Mouse (Mus musculus) neural tube, embryonic 15.5 days (tissue): ENCODE measurements around the gene Fkbp15. TPM values are rescaled to one million over a fixed set of nuclear protein-coding genes. Genes with fewer than 3 reads are reported as not detected.

Experiments used
- ATAC-seq: fragments of 200-750 bp; cut with Nextera tagmentation; 2 replicates; pipeline ENCODE4 v1.8.0; 2017; ENCODE audit warnings: mild to moderate bottlenecking, moderate TSS enrichment, moderate library complexity; ENCODE audit not compliant: low FRiP score
- H3K27ac ChIP-seq: fragments of 300-500 bp; sonication (generic); replicated peaks from 2 replicates; pipeline ENCODE4 v1.5.1; 2015; ENCODE audit warnings: mild to moderate bottlenecking, inconsistent platforms
- H3K27me3 ChIP-seq: fragments of 300-500 bp; sonication (generic); replicated peaks from 2 replicates; pipeline ENCODE4 v1.6.1; 2015; ENCODE audit warnings: inconsistent platforms
- H3K36me3 ChIP-seq: fragments of 300-500 bp; sonication (generic); 2 replicates; pipeline ENCODE4 v1.6.1; 2015; ENCODE audit warnings: inconsistent platforms
- H3K4me1 ChIP-seq: fragments of 300-500 bp; sonication (generic); 2 replicates; pipeline ENCODE4 v1.6.1; 2015; ENCODE audit warnings: inconsistent platforms
- H3K4me2 ChIP-seq: fragments of 300-500 bp; sonication (generic); 2 replicates; pipeline ENCODE4 v1.6.1; 2015; ENCODE audit warnings: inconsistent platforms, mild to moderate bottlenecking, moderate library complexity
- H3K4me3 ChIP-seq: fragments of 300-500 bp; sonication (generic); replicated peaks from 2 replicates; pipeline ENCODE4 v1.5.1; 2015; ENCODE audit warnings: mild to moderate bottlenecking, inconsistent platforms
- H3K9ac ChIP-seq: fragments of 300-500 bp; sonication (generic); replicated peaks from 2 replicates; pipeline ENCODE4 v1.6.1; 2015; ENCODE audit warnings: mild to moderate bottlenecking, inconsistent platforms
- H3K9me3 ChIP-seq: fragments of 300-500 bp; sonication (generic); replicated peaks from 2 replicates; pipeline ENCODE4 v1.6.1; 2016; ENCODE audit warnings: inconsistent platforms
- WGBS: fragments of 180-500 bp; shearing (Covaris S2); methylation state at CpG from one replicate; pipeline ENCODE4 v1.1.7; 2015; ENCODE audit warnings: mixed read lengths; 5-methylcytosine and 5-hydroxymethylcytosine counted together
- polyA plus RNA-seq: library from polyadenylated mRNA; unstranded; fragments of >200 nt; fragmentation: Nextera tagmentation; extraction: Ambion mirVana; gene quantifications from 2 replicates; pipeline ENCODE4 v1.2.1, GENCODE M21; 2015

Fkbp15 gene
- 22.6 and 24.2 TPM in 2 replicates for polyA plus RNA-seq

DNA sequence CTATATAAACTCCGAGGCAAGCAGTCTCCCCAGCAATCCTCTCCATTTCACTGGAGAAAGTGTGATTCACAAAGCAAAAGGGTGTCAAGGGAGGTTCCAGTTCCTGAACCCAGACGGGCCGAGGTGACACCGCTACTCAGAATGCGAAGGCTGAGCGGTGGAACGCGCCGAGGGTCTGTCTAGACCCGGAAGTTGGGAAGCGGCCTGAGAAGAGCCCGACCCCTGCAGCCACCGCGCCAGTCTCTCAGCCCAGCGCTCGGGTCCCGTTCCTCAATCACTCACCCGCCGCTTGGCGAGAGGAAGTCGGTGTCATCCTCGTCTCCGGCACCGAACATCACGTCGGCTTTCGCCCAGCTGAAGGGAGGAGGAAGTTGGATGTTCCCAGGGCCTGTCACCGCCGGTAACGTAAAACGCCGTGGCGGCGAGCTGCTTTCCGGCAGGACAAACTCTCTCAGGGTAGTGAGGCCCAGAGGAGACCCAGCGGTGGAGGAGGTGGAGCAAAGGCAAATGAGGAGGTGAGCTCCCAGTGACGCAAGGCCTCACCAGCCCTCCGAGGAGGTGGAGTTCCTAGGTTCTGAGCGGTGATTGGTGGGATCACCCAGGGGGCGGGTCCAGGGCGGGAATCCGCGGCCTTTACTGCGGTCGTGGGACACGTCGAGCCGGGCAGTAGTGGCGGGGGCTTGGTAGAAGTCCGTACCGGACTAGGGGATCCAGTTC lies at the start of gene Fkbp15, which contains the start of gene Slc31a1:
Fkbp15 (minus strand) TSS at position 461 of the 717 bp plus-strand sequence.
Slc31a1 (plus strand) TSS at position 640 of the 717 bp plus-strand sequence.
- Histone ChIP-seq H3K36me3 (0 out of 2 replicates have a peak, but pooled peaks cover 3% of the 10 kb centered on the region), H3K9me3 (no peaks in the 10 kb centered on the region), H3K4me2 (peak within 1 kb of the TSS; percentile 80), H3K27me3 (no peaks in the 10 kb centered on the region), H3K4me3 (peak within 1 kb of the TSS; percentile 89), H3K4me1 (peaks cover 31% of the 10 kb centered on the region), H3K9ac (peak within 1 kb of the TSS; percentile 84), H3K27ac (peak within 1 kb of the TSS; percentile 89)
- under 1% methylated on average over 51 of the region's 51 CpGs for WGBS
- peak; percentile 100 for ATAC-seq

DNA sequence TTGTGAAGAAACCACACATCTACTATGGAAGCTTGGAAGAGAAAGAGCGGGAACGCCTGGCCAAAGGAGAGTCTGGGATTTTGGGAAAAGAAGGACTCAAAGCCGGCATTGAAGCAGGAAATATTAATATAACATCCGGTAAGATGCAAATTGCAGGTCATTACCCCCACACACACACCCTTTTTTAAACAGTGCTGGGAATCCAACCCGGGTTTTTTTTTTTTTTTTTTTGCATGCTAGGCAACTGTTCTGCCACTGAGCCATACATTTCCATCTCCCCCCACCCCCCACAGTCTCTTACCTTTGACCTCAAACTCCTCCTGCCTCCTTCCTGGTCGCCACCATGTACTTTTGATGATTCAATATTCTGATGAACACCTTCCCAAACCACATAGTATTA lies 49.3 kb upstream of the Fkbp15 start:
- Histone ChIP-seq H3K27me3 (no peaks in the 10 kb centered on the region), H3K27ac (no peak overlapping the region), H3K36me3 (peaks cover 28% of the 10 kb centered on the region), H3K4me2 (peak overlapping the region; percentile 75), H3K4me3 (peak overlapping the region; percentile 85), H3K9me3 (no peaks in the 10 kb centered on the region), H3K9ac (peak overlapping the region; percentile 86), H3K4me1 (peaks cover 40% of the 10 kb centered on the region)
- ATAC-seq, result no peak
- 37% methylated on average over 6 of the region's 6 CpGs for WGBS

- Histone ChIP-seq H3K4me1 (peaks cover 43% of the 10 kb centered on the region), H3K27ac (peak within 1 kb of the TSS; percentile 88)
- WGBS, result under 1% methylated on average over 39 of the region's 39 CpGs
Observed at GRCm38 (mm10) chr4:62408601-62409282, 48.4 kb upstream of the Fkbp15 start, which contains the start of the genes Cdc26 and Prpf4. TSS of gene Cdc26 (minus strand) at chr4:62408642. TSS of gene Prpf4 (plus strand) at chr4:62408797.

DNA sequence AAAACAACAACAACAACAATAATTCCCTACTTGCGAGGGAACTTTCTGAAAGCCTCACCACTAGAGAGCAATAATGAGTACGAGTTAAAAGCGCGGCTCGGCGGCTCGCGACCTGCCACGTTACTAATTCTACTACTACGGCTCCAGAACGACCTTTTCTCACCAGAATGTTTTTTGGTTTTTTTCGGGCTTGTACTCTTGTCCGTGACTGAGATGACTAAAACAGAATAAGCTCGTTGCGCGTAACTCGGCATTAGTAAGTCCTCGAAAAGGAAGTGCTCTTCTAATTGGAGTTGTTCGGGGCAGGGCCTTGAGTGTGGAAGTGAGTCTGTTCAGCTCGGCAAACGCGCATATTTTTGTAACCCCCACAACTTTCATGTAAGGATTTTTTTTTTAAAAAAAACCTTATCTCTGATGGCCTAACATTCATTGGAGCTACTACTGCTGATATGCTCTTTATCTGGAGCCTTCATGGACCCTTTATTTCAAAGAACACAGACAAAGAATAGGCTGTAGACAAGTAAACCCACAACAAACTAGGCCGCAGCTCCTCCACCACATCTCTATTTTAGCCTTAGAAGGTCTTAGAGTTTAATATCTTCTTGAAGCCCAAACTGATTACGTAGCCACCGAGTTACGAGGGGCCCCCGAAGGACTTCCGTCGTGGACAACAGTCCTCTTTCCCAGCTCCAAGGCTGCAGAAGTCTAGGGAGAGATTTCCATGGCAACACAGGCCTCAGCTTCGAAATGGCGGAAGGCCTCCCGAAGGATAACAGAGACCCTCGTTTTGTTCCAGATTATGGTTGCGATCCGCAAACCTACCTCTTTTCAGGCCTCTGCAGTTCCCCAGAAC lies 47.6 kb upstream of the Fkbp15 start:
- no peaks in the 10 kb centered on the region for H3K27me3 ChIP-seq
- H3K27ac ChIP-seq, result peak overlapping the region; percentile 88
- peaks cover 43% of the 10 kb centered on the region for H3K4me1 ChIP-seq
- WGBS, result under 1% methylated on average over 35 of the region's 35 CpGs
- H3K4me3 ChIP-seq, result peak overlapping the region; percentile 85
- H3K9ac ChIP-seq, result peak overlapping the region; percentile 63
- H3K4me2 ChIP-seq, result peak overlapping the region; percentile 57
- ATAC-seq, result peak; percentile 72
- no peaks in the 10 kb centered on the region for H3K9me3 ChIP-seq
- H3K36me3 ChIP-seq, result peaks cover 16% of the 10 kb centered on the region

More at GRCm38 (mm10) chr4:62408601-62409282, 48.4 kb upstream of the Fkbp15 start, which contains the start of the genes Cdc26 and Prpf4:
- Histone ChIP-seq H3K36me3 (peaks cover 22% of the 10 kb centered on the region), H3K27me3 (no peaks in the 10 kb centered on the region), H3K9me3 (no peaks in the 10 kb centered on the region), H3K4me3 (peak within 1 kb of the TSS; percentile 85), H3K4me2 (peak within 1 kb of the TSS; percentile 75), H3K9ac (peak within 1 kb of the TSS; percentile 86)
- peak; percentile 99 for ATAC-seq

- H3K9me3 ChIP-seq, result no peaks in the 10 kb centered on the region
- WGBS, result 77% methylated on average over 4 of the region's 4 CpGs
- no peak overlapping the region for H3K4me3 ChIP-seq
- no peak overlapping the region for H3K27ac ChIP-seq
- peaks cover 18% of the 10 kb centered on the region for H3K36me3 ChIP-seq
- H3K4me1 ChIP-seq, result peaks cover 43% of the 10 kb centered on the region
- H3K27me3 ChIP-seq, result no peaks in the 10 kb centered on the region
- H3K9ac ChIP-seq, result no peak overlapping the region
- peak overlapping the region; percentile 13; the same call in 1 of the 2 replicates for H3K4me2 ChIP-seq
- no peak for ATAC-seq
Observed at GRCm38 (mm10) chr4:62406133-62406532, 45.8 kb upstream of the Fkbp15 start.

DNA sequence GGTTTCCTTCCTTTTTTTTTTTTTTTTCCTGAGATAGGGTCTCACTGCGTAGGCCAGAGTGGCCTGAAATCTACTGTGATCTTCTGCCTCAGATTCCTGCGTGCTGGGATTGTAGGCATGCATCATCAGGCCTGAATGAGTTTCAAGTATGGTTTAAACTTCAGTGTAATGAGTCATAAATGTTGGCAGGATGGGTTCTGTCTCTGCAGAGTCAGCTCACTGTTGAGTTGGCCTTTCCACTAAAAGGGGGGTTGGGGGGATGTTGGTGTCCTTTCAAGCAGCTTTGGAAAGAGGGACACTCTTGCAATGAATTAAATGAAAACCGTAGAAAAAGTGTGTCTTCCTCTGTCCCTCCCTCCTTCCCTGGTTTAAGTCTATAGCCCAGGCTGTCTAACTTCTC lies 38.6 kb upstream of the Fkbp15 start:
- Histone ChIP-seq H3K4me1 (no peaks in the 10 kb centered on the region), H3K27me3 (no peaks in the 10 kb centered on the region), H3K4me2 (no peak overlapping the region), H3K9ac (no peak overlapping the region), H3K27ac (no peak overlapping the region), H3K4me3 (no peak overlapping the region), H3K9me3 (no peaks in the 10 kb centered on the region), H3K36me3 (peaks cover 73% of the 10 kb centered on the region)
- 96% methylated on average over 3 of the region's 3 CpGs for WGBS
- no peak for ATAC-seq

- Histone ChIP-seq H3K4me3 (no peak overlapping the region), H3K4me1 (no peaks in the 10 kb centered on the region), H3K4me2 (no peak overlapping the region), H3K27ac (no peak overlapping the region), H3K27me3 (no peaks in the 10 kb centered on the region), H3K9ac (no peak overlapping the region), H3K36me3 (peaks cover 75% of the 10 kb centered on the region), H3K9me3 (no peaks in the 10 kb centered on the region)
- ATAC-seq, result no peak
- WGBS, result 89% methylated on average over 4 of the region's 4 CpGs
Observed at GRCm38 (mm10) chr4:62397616-62398365, 37.4 kb upstream of the Fkbp15 start.

DNA sequence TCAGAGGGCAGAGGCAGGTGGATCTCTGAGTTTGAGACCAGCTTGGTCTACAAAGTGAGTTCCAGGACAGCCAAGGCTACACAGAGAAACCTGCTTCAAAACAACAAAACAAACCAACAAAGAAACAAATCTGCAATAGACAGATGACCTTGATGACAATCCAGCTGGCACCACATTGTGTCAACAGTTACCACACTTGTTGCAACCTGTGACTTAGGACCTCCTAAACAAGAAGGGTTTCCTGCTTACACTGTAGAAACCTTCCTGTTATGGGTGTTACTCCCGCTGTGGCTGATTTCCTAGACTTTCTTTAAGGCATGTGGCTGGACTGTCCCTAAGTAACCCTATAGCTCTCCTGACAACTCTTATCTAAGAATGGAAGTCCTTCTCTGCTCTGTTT lies 35.5 kb upstream of the Fkbp15 start:
- 100% methylated on average over 1 of the region's 1 CpGs for WGBS
- no peak for ATAC-seq
- Histone ChIP-seq H3K4me3 (no peak overlapping the region), H3K27me3 (no peaks in the 10 kb centered on the region), H3K9ac (no peak overlapping the region), H3K4me2 (no peak overlapping the region), H3K4me1 (no peaks in the 10 kb centered on the region), H3K27ac (no peak overlapping the region), H3K36me3 (peaks cover 67% of the 10 kb centered on the region), H3K9me3 (no peaks in the 10 kb centered on the region)

DNA sequence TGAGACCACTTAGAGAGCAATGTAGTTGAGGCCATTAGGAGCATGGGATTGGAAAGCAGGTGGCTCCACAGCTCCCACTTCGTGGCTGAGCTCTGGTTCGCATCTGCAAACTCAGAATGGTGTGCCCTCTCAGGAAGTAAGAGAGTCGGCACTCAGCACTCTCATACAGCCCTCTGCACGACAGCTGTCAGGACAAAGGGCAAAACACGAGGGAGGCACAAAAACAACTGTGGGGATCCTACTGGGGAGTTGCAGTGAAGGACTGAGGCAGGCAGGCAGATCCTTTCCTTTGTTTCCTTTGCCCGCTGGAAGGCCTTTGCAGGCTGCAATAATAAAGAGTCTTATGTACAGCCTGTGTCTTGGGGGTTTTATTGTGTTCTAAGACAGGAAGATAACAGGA lies 33.1 kb upstream of the Fkbp15 start:
- WGBS, result 12% methylated on average over 6 of the region's 6 CpGs
- Histone ChIP-seq H3K4me1 (no peaks in the 10 kb centered on the region), H3K9me3 (no peaks in the 10 kb centered on the region), H3K27ac (no peak overlapping the region), H3K4me3 (no peak overlapping the region), H3K27me3 (no peaks in the 10 kb centered on the region), H3K9ac (no peak overlapping the region), H3K36me3 (peaks cover 65% of the 10 kb centered on the region), H3K4me2 (no peak overlapping the region)
- ATAC-seq, result no peak

DNA sequence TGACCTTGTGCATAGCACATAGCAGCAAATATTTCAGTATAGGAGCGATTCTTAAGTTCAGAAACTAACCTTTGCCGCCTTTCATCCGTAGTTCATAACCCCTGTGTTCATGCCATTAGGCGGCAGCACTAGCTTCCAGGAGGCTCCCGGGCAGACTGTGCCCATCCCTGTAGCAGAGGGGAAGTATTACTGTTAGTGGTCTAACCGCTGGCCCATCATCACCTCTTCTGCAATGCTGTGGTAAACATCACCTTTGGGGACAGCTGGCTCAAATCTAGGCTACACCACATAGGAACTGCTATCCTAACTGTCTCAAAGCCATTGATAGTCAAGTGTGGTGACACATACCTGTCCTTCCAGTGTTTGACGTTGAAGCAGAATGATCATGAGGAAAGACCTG lies 31.5 kb upstream of the Fkbp15 start:
- H3K27ac ChIP-seq, result no peak overlapping the region
- H3K4me1 ChIP-seq, result no peaks in the 10 kb centered on the region
- 90% methylated on average over 7 of the region's 7 CpGs for WGBS
- H3K4me2 ChIP-seq, result no peak overlapping the region
- H3K27me3 ChIP-seq, result no peaks in the 10 kb centered on the region
- no peaks in the 10 kb centered on the region for H3K9me3 ChIP-seq
- no peak overlapping the region for H3K4me3 ChIP-seq
- H3K36me3 ChIP-seq, result peaks cover 56% of the 10 kb centered on the region
- ATAC-seq, result no peak
- H3K9ac ChIP-seq, result no peak overlapping the region
